Mouse (Mus musculus): ENCODE data around the gene Zfp263. TPM values are rescaled to one million over a fixed set of nuclear protein-coding genes. Genes with fewer than 3 reads are reported as not detected.

Gene Zfp263
- total RNA-seq, 2 experiments from 2014 or later: 8.2 to 8.5 TPM

Other genes with a start within 250 kb of the Zfp263 start
- gene Olfr161, start 153.1 kb upstream of the Zfp263 start, total RNA-seq (2021): not detected
- not detected for gene Mefv, start 26.0 kb upstream of the Zfp263 start, total RNA-seq (2021)
- not detected for gene Olfr15, start 86.8 kb downstream of the Zfp263 start, total RNA-seq (2021)
- gene Zfp174, start 103.2 kb downstream of the Zfp263 start, total RNA-seq (2021): 1 to 10 TPM; 1.4 to 1.6 TPM
- gene Naa60, start 128.3 kb downstream of the Zfp263 start, total RNA-seq (2021): 10 to 100 TPM; 50.1 to 53.6 TPM
- 10 to 100 TPM; 11.1 to 11.8 TPM for gene Zfp597, start 140.5 kb downstream of the Zfp263 start, total RNA-seq (2021)
- under 1 TPM in 1 of 2 experiments, not detected in 1; 0.60 TPM for gene Gm20695, start 140.6 kb downstream of the Zfp263 start, total RNA-seq (2021)
- 1 to 10 TPM; 2.7 to 6.9 TPM for gene 1700037C18Rik, start 164.6 kb downstream of the Zfp263 start, total RNA-seq (2021)
- gene Cluap1, start 164.7 kb downstream of the Zfp263 start, total RNA-seq (2021): 10 to 100 TPM; 10.5 to 11.6 TPM
- 1 to 10 TPM; 1.0 to 1.1 TPM for gene Nlrc3, start 232.5 kb downstream of the Zfp263 start, total RNA-seq (2021)